In genomic region chr4:101540516-101540915, GRCm38 (mm10) we compare ENCODE assay signal across 22 mouse cellular contexts. TPM values are rescaled to one million over a fixed set of nuclear protein-coding genes. Genes with fewer than 3 reads are reported as not detected.
A peak's percentile ranks its signal among the peaks of the same experiment; 100 is the strongest.
DNase-seq lines count a peak whose midpoint lies in the region; ATAC-seq and TF ChIP-seq lines count a peak whose summit lies in the region.
"Had no signal": no experiment of that assay in that cellular context is flagged by ENCODE, and none has a peak within 500 bp of the region (broad histone marks: within the 10 kb centered on the region; RNA-seq: fewer than 3 reads in every experiment).

No protein-coding gene starts in this region.

- peak; percentile 74 for ATAC-seq in frontal cortex, adult (ENCODE audit: low TSS enrichment)
- ATAC-seq: activated CD4-positive, CD25-positive, alpha-beta regulatory T cell, adult 4 months; forebrain, embryonic 13.5 days; forebrain, embryonic 15.5 days; forebrain, postnatal 0 days; Patski had no signal

- no peak for TF ChIP-seq CTCF in left cerebral cortex, adult 2 months (IDR thresholded peaks at IDR 0.05)

- H3K4me3 ChIP-seq in left cerebral cortex, adult 2 months: no peak overlapping the region
- H3K4me3 ChIP-seq: embryonic facial prominence, embryonic 10.5 days; embryonic facial prominence, embryonic 12.5 days; forebrain, embryonic 13.5 days; forebrain, embryonic 15.5 days had no signal

- intact Hi-C loops in left cerebral cortex, adult 2 months (cut with DNase I): no loop called here
- intact Hi-C loops in left cerebral cortex, postnatal 36 days (cut with DNase I): no loop called here

- DNase-seq in frontal cortex, postnatal 36 days (ENCODE audit: low spot score in 2 of 2): no peak
- no peak for DNase-seq in left cerebral cortex, adult 2 months (ENCODE audit: extremely low spot score in 1 of 2, low spot score in 2 of 2)
- no peak for DNase-seq in left cerebral cortex, postnatal 36 days (ENCODE audit: low spot score in 2 of 2)
- peak; percentile 52 for DNase-seq in MN1 (ENCODE audit: low spot score)
- DNase-seq in brain, adult 2 months (ENCODE audit: low read depth, low spot score): peak; percentile 69
- DNase-seq in adrenal gland, adult 2 months: no peak
- DNase-seq in layer of hippocampus, postnatal 14 days (ENCODE audit: low spot score in 2 of 2): no peak
- DNase-seq: adrenal gland, postnatal 10 days; adrenal gland, postnatal 25 days; cerebellum, adult 18-20 months; cerebellum, adult 9-10 months; cerebellum, postnatal 10 days; cerebellum, postnatal 25 days; forebrain, postnatal 0 days had no signal

- 0 out of 2 replicates have a peak overlapping the region, but pooled peaks have one; percentile 11 for H3K27ac ChIP-seq in left cerebral cortex, adult 2 months
- H3K27ac ChIP-seq: embryonic facial prominence, embryonic 10.5 days; embryonic facial prominence, embryonic 12.5 days; forebrain, embryonic 13.5 days; forebrain, embryonic 15.5 days had no signal

RNA-seq across cellular contexts. Expression of gene Dnajc6, which starts 44.1 kb away (rescaled TPM):
- total RNA-seq in left cerebral cortex, adult 2 months (2021): 100 to 1,000 TPM; 291 to 320 TPM
- 100 to 1,000 TPM; 304 to 330 TPM for total RNA-seq in left cerebral cortex, postnatal 36 days (2021)
- 1 to 10 TPM; 3.3 to 6.1 TPM for total RNA-seq in adrenal gland, adult 2 months (2021)
- 0.91 and 1.3 TPM in 2 replicates for polyA plus RNA-seq in adrenal gland, adult 2 months (2012; rRNA removed)
- 100 to 1,000 TPM; 318 to 332 TPM for total RNA-seq in layer of hippocampus, postnatal 14 days (2021)
- polyA plus RNA-seq: C2C12 had no signal

Comparison
In these comparisons a context has a peak if more than half of its experiments do, and no peak if none do; other contexts are left out.
1. DNase-seq: peak in MN1 (single experiment) and brain, adult 2 months (single experiment); none in frontal cortex, postnatal 36 days (0 of 2), left cerebral cortex, adult 2 months (0 of 2), left cerebral cortex, postnatal 36 days (0 of 2), adrenal gland, adult 2 months (single experiment) and layer of hippocampus, postnatal 14 days (0 of 2).
2. RNA of gene Dnajc6, which starts 44.1 kb away (total RNA-seq): 318 to 332 TPM in layer of hippocampus, postnatal 14 days, 304 to 330 TPM in left cerebral cortex, postnatal 36 days and 291 to 320 TPM in left cerebral cortex, adult 2 months; 3.3 to 6.1 TPM in adrenal gland, adult 2 months; every median in the first group is over 10 times any median in the second.